Mouse (Mus musculus) thymus, postnatal 10 days (tissue): ENCODE data around the gene Gdf9.

Source experiments
- DNase-seq, 2 experiments: peaks; one replicate each; pipeline ENCODE4 v3.0.0; 2021; ENCODE audit warnings: low spot score in 2 of 2

Gene Gdf9

GRCm38 (mm10) chr11:53445562-53445961, 14.7 kb downstream of the Gdf9 start:
- DNase-seq: no peak

- DNase-seq: no peak
Measured at GRCm38 (mm10) chr11:53446183-53446582, 15.4 kb downstream of the Gdf9 start.

DNA sequence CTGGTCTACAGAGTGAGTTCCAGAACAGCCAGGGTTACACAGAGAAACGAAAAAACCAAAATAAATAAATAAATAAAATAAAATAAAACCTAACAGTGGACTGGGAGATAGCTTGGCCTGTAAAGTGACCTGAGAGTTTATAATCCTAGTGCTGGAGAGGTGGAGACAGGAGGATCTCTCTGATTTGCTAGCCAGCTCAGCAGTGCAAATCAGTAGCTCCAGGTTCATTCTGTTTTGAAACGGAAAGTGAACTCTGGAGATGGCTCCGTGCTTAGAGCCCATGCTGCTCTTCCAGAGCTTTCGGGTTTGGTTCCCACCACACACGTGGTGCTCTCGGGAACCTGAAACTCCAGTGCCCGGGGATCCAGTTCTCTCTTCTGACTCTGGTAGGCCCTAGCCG, 17.2 kb downstream of the Gdf9 start:
- DNase-seq: no peak

DNA sequence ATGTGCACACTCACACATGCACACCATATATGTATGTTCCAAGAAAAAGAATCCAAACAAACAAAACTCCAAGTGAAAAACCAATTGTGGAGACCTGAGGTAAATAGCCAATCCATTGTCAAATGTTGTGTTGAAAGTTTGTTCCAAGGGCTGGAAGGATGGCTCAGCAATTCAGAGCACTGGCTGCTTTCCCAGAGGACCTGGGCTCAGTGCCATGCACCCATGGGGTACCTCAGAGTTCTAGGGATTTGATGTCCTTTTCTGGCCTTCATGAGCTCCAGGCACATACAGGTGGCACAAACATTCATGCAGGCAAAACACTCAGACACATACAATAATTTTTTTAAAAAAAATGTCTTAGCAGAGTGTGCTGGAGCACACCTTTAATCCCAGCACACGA, 17.7 kb downstream of the Gdf9 start:
- DNase-seq: no peak

DNA sequence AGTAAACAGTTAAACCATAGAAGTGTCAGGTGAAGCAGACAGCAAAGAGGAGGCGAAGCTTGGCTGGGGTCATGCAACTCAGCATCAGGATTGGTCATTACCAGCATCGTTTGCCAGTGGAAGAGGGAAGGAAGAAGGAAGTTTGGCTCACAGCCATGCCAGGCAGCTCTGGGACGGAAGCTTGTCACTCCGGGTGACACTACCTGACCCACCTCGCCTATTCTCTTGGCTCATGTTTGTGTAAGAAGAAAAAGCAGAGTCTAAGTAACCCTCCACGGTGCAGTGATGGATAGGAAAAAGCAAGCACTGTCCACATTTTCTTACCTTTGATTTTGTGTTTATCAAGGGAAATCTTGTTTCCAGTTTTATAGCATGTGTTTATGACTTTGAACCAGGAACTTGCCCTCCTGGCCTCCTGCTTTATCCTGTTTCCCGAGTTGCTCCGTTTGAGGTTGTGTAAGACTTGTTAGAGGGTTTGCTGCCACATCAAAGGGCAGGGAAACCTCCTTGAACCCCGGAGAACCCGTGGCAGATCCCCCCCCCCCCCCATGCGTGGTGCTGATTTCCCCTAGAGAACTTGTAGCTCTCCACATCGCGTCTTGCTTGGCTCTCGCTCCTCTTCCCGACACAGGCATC, 19.4 kb downstream of the Gdf9 start:
- DNase-seq: peak in 1 of 2 experiments; percentile 33

DNA sequence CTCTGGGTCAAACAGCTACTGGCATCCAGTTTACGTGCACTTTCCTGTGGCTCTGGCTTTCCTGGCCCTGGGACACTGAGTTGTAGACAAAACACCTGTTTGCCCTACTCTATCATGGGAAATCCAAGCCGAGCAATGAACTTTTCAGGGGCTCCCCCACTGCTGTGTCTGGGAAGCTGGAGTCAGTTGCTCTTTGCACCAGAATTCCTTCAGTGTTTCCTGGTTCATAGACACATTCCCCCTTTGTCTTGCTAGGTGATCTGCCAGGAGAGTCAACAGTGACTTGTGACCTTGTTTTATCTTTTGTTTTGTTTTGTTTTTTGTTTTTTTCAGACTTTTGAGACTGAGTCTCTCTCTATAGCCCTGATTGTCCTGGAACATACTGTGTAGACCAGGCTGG, 20.5 kb downstream of the Gdf9 start:
- DNase-seq: no peak

DNA sequence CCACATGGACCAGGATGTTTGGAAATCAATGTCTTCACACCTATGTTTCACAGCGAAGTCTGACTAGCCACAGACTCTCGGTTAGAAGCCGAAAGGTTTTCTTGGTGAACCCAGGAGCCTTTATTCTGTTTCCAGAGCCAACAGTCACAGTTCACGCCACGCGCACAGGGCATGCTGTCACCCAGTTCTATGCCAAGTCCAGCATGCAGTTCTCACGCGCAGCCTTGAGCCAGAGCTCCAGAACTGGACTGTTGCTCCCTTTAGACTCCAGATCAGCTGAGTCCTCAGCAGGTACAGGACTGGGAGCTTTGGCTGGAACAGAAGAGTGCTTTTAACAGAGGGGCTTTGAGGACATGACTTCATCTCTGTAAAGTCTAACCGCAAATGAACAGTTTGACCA, 21.6 kb downstream of the Gdf9 start:
- DNase-seq: no peak

GRCm38 (mm10) chr11:53453031-53453430, 22.2 kb downstream of the Gdf9 start:
- no peak for DNase-seq

DNA sequence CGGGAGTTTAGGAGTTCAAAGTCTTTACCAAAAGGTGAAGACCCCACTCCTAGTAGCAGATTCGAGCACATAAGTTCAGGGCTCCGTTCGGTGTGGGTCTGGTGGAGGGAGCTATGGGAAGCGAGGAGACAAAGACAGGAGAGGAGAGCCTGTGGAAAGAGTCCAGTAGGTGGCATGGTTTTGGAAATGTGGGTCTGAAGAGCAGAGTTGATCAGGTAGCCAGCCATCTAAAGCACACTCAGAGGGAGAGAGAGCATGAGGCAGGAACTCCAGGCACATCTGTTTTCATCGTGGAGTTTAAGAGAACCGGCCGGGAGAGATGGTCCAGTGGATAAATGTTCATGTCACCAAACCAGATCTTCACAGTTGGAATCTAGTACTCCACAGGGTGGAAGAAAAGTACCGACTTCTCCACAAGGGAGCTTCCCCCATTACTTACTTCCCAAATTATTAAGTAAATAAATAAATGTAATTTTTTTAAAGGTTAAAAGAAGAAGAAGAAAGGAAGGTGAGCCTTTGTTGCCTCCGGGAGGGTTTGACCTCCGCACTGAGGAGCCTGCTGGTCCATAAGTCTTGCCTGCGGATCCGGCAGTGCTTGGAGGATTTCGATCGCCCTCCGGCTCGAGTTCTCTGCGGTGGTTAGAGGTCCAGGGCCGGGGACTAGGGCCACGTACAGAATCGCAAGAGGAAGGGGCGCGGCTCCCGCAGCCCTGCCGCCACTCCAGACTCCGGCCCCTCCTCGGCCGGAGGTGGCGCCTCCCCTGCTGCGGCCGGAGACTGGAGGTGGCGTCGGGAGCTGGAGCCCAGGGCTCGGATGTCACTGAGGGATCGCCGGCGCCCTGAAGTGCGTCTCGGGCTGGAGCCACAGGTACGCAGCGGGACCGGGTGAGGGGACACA, 25.9 kb downstream of the Gdf9 start, which contains the start of the genes Gm10447 and Shroom1:
Gene Gm10447 (minus strand): TSS at position 637 of the 898 bp plus-strand sequence.
Gene Shroom1 (plus strand): TSS at position 732 of the 898 bp plus-strand sequence.
- no peak for DNase-seq

DNA sequence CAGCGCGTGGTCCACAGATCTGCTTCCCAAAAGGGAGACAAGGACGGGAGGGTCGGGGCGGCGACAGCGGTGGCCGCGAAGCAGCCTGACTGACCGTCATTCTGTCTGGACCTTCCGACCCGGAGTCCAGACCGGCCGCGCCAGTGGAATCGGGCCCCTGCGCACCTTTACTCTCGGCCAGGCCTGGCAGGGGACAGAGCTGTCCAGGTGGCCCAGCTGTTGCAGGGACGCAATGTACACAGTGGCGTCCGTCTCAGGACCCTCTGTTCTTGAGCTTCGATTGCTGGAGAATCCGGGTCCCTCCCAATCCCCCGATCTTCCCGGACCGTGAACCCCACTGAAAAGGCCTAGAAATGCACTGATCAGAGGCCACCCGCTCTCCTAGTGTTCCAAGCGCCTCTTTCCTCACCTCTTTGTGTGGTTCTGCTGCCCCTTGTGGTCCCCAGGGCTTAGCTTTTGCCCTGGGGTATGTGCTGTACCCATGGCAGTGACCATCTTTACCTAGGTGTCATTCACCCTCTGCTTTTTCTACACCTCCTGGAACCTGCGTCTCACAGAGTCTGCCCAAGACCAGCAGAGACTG, 26.6 kb downstream of the Gdf9 start:
- no peak for DNase-seq

DNA sequence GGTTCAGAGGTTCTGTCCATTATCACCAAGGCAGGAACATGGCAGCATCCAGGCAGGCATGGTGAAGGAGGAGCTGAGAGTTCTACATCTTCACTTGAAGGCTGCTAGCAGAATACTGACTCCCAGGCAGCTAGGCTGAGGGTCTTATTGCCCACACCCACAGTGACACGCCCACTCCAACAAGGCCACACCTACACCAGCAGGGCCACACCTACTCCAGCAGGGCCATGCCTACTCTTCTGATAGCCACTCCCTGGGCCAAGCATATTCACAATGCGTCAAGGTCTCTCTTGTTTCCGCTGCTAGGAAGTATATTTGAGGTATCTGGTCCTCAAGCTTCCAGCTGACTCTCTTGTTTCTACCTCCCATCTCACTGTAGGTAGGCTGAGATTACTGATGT, 28.2 kb downstream of the Gdf9 start:
- no peak for DNase-seq

DNA sequence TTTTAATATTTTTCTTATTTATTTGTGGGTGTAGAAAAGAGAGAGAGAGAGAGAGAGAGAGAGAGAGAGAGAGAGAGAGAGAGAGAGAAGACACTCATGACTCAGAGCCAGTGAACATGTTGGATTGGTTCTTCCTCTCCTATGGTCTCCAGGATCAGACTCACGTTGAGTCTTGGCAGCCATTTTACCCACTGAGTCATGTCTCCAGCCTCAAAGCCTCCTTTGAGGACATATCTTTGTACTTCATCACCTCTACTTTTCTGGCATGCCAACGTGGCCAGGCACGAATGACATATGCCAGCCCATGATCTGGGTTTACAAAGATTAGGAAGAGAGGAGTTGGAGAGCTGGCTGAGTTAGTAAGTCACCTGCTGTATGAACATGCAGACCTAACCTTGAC, 29.4 kb downstream of the Gdf9 start:
- DNase-seq: no peak

- no peak for DNase-seq
Measured at GRCm38 (mm10) chr11:53461727-53462126, 30.9 kb downstream of the Gdf9 start.

- no peak for DNase-seq
Measured at GRCm38 (mm10) chr11:53463551-53464424, 33.0 kb downstream of the Gdf9 start.

DNA sequence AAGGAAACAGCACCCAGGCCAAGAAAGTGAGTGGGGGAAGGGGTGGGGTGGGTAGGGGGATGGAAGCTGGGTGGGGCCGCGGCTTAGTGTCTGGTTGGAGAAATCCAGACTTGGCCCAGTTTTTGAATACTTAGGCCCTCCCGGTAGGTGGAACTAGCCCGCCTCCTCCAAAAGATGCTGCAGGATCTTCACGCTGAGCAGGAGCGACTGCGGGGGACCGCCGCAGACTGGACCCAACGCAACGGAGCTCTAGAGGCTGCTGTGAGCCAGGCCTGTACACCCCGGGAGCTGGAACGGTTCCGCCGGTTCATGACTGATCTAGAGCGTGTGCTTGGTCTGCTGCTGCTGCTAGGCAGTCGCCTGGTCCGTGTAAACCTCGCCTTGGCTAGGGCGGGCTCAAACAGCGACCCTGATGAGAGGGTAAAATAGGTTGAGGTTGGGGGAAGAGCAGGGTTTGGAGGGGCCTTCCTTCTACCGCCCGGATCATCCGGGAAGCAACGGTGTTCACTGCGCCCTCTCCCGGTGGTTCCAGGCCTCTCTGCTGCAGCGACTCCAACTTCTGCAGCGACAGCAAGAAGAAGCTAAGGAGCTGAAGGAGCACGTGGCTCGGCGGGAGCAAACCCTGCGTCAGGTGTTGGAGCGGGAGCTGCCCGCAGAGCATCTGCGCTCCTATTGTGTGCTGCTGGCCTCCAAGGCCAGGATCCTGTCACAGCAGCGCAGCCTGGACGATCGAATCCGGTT, 35.6 kb downstream of the Gdf9 start:
- peak in 1 of 2 experiments; percentile 64 for DNase-seq

DNA sequence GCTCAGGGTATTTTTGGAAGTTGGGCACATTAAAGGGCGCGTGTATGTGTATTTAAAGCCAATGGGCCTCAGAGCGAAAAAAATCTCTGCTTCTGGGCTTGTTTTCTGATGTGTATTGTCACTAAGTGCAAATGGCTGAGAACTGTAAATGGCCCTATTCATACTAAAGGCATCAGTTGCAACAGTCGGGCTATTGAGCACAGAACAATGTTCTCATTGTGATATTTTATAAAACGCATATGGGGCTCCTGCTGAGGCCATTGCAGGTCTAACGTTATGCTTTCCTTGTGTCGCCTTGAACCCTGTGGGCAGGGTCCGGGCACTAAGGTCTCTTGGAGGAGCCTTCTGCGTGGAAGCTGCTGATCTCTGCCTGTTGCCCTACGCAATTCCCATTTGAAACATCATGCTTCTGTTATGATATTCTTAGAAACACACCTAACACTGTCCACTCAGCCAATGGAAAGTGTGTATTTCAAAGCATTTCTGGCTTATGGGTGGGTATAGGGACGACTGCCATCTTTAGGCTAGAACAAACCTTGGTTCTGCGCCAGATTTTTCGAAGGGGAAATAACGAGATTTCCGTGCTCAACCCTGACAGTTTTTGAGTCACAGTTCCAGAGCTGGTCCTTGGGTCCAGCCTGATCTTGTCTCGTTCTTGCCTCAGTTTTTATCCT, 38.6 kb downstream of the Gdf9 start:
- peak in 1 of 2 experiments; percentile 12 for DNase-seq

DNA sequence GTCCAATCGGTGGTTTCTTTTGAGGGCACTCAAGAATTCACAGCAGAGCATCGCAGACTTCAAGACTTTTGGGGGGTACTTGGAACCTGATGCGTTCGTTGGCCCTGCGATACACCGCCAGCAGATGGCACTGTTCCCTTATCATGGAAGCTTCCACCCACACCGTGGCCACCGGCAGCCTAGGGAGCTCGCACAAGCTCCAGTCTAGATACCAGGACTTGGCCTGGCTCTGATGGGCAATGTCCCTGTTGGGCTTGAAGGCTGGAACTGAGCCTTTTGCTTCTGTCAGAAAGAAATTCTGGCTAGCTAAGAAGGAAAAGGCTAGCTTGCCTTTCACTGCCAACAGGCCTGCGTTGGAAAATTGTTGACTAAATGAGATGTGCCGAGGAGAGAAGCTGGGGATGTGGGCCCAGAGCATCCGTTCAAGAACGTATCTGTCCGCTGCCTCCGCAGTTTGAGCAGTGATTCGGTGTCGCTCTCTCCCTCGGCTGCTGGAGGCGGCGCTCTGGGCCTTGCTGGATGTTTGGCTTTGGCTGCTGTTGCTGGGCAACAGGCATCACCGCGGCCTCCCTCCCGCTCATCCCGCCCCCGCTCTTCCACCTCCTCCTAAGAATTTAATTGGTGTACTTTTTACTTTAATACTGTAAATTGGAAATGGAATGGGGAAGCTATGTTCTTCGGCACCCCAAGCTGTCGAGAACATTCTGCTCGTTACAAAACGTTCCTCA, 39.3 kb downstream of the Gdf9 start, which contains the start of gene Gm9837:
Gene Gm9837 (minus strand): TSS at position 512 of the 728 bp plus-strand sequence.
- peak; percentile 66 to 88 for DNase-seq

DNA sequence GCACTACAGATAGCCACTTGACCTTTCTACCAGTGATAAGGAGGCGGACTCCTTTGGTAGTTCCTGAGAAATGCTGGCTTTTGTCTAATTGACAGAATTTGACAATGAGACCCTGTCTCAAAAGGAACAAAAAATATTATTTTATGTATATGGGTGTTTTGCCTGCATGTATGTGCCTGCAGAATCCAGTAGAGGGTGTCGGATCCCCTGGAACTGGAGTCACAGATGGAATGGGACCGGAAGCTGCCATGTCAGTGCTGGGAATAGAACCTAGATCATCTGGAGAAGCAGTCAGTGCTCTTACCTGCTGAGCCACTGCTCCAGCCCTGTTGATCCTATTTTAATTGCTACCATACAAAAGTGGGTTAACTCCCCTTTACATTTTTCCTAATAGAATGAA, 41.9 kb downstream of the Gdf9 start:
- no peak for DNase-seq

- DNase-seq: no peak
Measured at GRCm38 (mm10) chr11:53475620-53476019, 44.8 kb downstream of the Gdf9 start.

DNA sequence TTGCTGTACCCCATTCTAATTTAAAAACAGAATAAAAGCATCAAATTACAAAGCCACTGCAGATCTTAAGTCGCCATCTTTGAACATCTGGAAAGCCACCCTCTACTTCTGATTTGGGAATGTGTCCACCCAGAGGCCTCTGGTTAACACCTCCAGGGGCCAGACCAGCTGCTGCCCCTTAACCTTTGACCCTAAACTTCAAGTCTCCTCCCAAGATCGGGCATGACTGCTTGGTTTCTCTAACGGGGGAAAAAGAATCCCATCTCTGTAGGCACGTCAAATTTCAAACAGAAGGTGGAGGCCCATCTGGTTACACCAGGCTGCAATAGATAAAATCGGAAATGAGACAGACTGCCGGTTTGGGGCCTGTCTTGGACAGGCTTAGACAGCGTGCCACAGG, 47.0 kb downstream of the Gdf9 start:
- DNase-seq: no peak
